Mouse (Mus musculus) liver, embryonic 12.5 days (tissue): ENCODE measurements around the gene Ccdc181. TPM values are rescaled to one million over a fixed set of nuclear protein-coding genes. Genes with fewer than 3 reads are reported as not detected.

Source experiments
- ATAC-seq: fragments of 200-750 bp; cut with Nextera tagmentation; 2 replicates; pipeline ENCODE4 v1.8.0; 2017; ENCODE audit warnings: moderate number of reproducible peaks, mild to moderate bottlenecking, moderate library complexity
- H3K27ac ChIP-seq: fragments of 300-500 bp; sonication (generic); 2 replicates; pipeline ENCODE4 v1.5.1; 2016; ENCODE audit warnings: mild to moderate bottlenecking
- H3K27me3 ChIP-seq: fragments of 300-500 bp; sonication (generic); replicated peaks from 2 replicates; pipeline ENCODE4 v1.6.1; 2016; ENCODE audit warnings: mild to moderate bottlenecking, moderate library complexity
- H3K36me3 ChIP-seq: fragments of 300-500 bp; sonication (generic); 2 replicates; pipeline ENCODE4 v1.6.1; 2016; ENCODE audit warnings: mild to moderate bottlenecking, moderate library complexity
- H3K4me1 ChIP-seq: fragments of 300-500 bp; sonication (generic); 2 replicates; pipeline ENCODE4 v1.6.1; 2016
- H3K4me2 ChIP-seq: fragments of 300-500 bp; sonication (generic); 2 replicates; pipeline ENCODE4 v1.6.1; 2016; ENCODE audit warnings: mild to moderate bottlenecking, moderate library complexity
- H3K4me3 ChIP-seq: fragments of 300-500 bp; sonication (generic); 2 replicates; pipeline ENCODE4 v1.5.1; 2016; ENCODE audit warnings: mild to moderate bottlenecking, moderate library complexity
- H3K9ac ChIP-seq: fragments of 300-500 bp; sonication (generic); 2 replicates; pipeline ENCODE4 v1.6.1; 2016; ENCODE audit warnings: mild to moderate bottlenecking, moderate library complexity
- H3K9me3 ChIP-seq: fragments of 300-500 bp; sonication (generic); replicated peaks from 2 replicates; pipeline ENCODE4 v1.6.1; 2016; ENCODE audit warnings: mild to moderate bottlenecking, moderate library complexity
- WGBS: fragments of 180-500 bp; shearing (Covaris S2); methylation state at CpG from one replicate; pipeline ENCODE4 v1.1.7; 2016; ENCODE audit not compliant: insufficient replicate concordance; 5-methylcytosine and 5-hydroxymethylcytosine counted together
- polyA plus RNA-seq: library from polyadenylated mRNA; unstranded; fragments of >200 nt; fragmentation: Nextera tagmentation; extraction: Ambion mirVana; gene quantifications from 2 replicates; pipeline ENCODE4 v1.2.1, GENCODE M21; 2016

Gene Ccdc181
- polyA plus RNA-seq, 1 experiment from 2014 or later = 5.3 TPM

DNA sequence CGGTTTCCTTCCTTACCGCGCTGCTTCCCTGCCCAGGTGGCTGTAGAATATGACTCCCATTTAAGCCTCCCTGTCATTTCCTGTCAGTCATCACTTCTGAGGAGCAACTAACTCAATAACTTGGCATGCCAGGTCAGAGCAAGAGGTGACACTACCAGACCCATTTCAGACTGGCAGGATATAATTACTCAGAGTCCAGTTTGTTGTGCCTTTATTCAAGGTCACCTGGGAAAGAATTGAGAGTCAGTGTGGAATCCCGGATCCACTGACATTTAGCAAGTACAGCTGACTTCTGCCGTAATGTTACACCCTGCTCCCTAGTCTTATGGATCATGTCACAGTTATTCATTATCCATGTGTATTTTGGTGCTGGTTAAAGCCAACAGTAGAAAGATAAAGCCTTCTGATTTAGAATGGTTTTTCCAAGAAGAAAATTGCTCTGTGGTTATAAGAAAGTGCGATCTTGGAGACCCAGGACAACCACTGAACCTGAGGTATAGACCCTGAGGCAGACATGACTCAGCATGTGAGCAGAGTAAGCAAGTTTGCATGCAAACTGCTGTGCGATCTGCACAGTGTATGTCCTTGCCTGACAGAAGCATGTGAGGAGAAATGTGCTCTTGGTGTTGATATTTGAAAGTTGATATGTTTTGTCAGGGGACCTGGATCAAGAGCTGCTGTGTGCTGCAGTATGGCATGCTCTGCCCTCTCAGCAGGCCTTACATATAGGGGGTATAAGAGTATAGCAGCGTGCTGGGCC is 24.8 kb upstream of the Ccdc181 start:
- ATAC-seq = peak; percentile 38
- H3K4me1 ChIP-seq = peaks cover 65% of the 10 kb centered on the region
- H3K9ac ChIP-seq = peak overlapping the region; percentile 89
- H3K4me2 ChIP-seq = peak overlapping the region; percentile 76
- H3K27ac ChIP-seq = peak overlapping the region; percentile 62
- peak overlapping the region; percentile 82 for H3K4me3 ChIP-seq
- no peaks in the 10 kb centered on the region for H3K36me3 ChIP-seq
- H3K27me3 ChIP-seq = no peaks in the 10 kb centered on the region
- H3K9me3 ChIP-seq = no peaks in the 10 kb centered on the region
- WGBS = 48% methylated on average over 8 of the region's 8 CpGs

DNA sequence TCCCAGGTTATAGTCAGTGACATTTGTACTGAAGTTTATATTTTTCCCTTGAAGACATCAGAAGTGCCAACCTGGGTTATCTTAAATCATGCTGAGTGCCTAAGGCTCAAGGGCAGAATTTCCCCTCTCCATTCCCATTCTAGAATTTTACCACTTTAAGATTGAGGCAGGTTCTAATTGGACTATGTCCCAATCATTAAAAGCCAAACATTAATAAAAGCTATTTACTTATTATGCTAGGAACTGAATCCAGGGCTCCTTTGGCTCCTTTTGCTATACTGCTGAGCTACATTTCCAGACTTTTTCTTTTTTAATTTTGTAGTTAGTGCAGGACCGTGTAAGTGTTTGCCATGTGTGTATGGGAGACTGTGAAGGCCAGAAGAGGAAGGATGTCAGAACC is 23.9 kb upstream of the Ccdc181 start:
- Histone ChIP-seq H3K4me1 (peaks cover 65% of the 10 kb centered on the region), H3K4me2 (peak overlapping the region; percentile 76), H3K36me3 (peaks cover 2% of the 10 kb centered on the region; the same call in 1 of the 2 replicates), H3K9ac (no peak overlapping the region), H3K27ac (no peak overlapping the region), H3K9me3 (no peaks in the 10 kb centered on the region), H3K27me3 (no peaks in the 10 kb centered on the region), H3K4me3 (peak overlapping the region; percentile 82; the same call in 1 of the 2 replicates)
- ATAC-seq = no peak
- 75% methylated on average over 1 of the region's 1 CpGs for WGBS

DNA sequence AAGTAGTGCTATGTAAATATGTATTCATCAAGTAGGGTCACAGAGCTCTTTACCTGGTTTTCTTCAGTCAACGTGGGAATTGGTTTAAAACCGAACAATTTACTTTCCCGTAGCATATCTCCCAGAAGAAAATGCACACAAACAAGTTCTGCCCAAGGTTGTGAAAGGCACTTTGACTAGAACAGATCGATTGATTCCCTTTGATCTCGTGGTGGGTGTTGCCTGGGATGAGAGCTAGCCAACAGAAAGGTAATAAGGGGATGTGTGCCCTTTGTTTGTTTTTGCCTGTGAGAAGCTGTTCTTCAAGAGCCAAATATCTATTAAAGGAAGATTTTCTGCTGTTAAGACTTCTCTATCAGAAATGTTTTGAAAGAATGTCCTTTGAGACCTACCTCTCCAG is 22.8 kb upstream of the Ccdc181 start:
- 66% methylated on average over 5 of the region's 5 CpGs for WGBS
- Histone ChIP-seq H3K9ac (no peak overlapping the region), H3K27me3 (no peaks in the 10 kb centered on the region), H3K4me3 (no peak overlapping the region), H3K36me3 (peaks cover 13% of the 10 kb centered on the region), H3K4me2 (0 out of 2 replicates have a peak overlapping the region, but pooled peaks have one; percentile 6), H3K4me1 (peaks cover 62% of the 10 kb centered on the region), H3K27ac (no peak overlapping the region), H3K9me3 (no peaks in the 10 kb centered on the region)
- ATAC-seq = no peak

DNA sequence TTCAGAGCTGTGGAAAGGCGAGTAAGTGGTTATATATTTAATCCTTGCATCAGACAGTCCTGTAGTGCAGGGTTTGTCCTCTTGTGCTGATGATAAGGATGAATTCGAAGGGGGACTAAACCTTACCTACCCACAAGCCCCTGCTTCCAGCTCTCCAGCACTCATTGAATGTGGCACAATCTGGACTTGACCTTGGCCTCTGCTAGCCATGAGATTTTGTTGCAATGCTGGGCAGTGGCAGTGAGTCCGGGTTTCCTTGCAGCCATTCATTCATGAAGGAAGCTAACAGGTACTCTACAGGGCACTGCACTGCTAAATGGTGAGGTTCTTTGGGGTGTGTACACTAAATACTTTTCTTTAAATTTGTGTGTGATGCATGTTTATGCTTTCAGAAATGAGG is 20.5 kb upstream of the Ccdc181 start:
- ATAC-seq = no peak
- H3K36me3 ChIP-seq = peaks cover 20% of the 10 kb centered on the region
- H3K4me1 ChIP-seq = peaks cover 52% of the 10 kb centered on the region
- H3K9me3 ChIP-seq = no peaks in the 10 kb centered on the region
- no peak overlapping the region for H3K9ac ChIP-seq
- no peak overlapping the region for H3K27ac ChIP-seq
- H3K4me3 ChIP-seq = no peak overlapping the region
- 44% methylated on average over 3 of the region's 3 CpGs for WGBS
- H3K4me2 ChIP-seq = no peak overlapping the region
- no peaks in the 10 kb centered on the region for H3K27me3 ChIP-seq

DNA sequence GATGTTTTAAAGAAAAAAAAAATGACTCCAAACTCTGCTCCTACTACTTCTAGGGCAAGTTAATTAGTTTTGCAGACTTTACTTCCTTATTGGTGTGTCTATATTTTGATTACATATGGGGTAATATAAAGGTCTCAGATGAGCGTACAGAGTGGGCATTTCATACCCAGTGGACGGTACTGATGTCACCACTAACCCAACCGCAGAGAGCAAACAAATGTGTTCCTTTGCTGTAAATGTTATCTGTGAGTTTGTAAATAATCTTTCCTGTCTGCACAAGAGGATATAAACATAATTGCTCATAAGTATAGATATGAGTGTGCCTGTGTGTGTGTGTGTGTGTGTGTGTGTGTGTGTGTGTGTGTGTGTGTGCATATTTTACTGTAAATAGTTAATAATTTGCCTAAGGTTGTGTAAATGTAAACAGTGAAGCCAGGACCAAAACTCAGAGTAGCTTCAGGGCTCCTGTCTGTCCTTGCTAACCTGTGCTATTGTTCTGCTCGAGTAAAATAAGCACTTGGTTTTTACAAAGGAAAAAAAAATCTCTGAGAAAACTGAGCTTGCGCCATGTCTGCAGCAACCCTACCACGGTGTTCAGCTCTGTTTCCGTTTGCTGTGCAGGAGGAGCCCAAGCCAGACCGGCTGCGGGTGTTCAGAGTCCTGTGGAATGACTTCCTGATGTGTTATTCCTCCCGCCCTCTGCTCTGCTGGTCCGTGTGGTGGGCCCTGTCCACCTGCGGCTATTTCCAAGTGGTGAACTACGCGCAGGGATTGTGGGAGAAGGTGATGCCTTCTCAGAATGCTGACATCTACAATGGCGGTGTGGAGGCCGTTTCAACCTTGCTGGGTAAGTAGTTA is 15.0 kb upstream of the Ccdc181 start:
- Histone ChIP-seq H3K9me3 (no peaks in the 10 kb centered on the region), H3K27ac (peak overlapping the region; percentile 20; the same call in 1 of the 2 replicates), H3K4me3 (no peak overlapping the region), H3K27me3 (no peaks in the 10 kb centered on the region), H3K36me3 (peaks cover 70% of the 10 kb centered on the region), H3K4me2 (0 out of 2 replicates have a peak overlapping the region, but pooled peaks have one; percentile 10), H3K4me1 (peaks cover 3% of the 10 kb centered on the region; the same call in 1 of the 2 replicates), H3K9ac (no peak overlapping the region)
- WGBS = 80% methylated on average over 16 of the region's 16 CpGs
- peak; percentile 27; the same call in 1 of the 2 replicates for ATAC-seq

DNA sequence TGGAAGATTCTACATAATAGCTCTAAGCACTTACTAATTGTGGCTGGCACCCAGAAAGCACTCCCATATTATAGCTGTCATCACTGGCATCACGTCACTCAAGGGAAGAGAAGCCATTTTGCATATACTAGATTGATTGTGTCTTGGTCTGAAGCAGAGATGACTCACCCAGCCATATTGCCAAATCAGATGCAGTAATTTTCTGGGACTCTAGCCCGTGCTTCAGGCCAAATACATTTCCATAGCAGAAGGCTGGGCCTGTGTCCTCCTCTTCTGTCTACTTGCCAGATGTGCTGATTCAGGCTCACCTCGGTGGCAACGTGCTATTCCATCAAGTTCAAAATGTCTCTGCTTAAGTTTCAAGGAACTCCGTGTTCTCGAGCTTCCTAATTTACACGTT is 13.8 kb upstream of the Ccdc181 start:
- no peaks in the 10 kb centered on the region for H3K9me3 ChIP-seq
- no peak overlapping the region for H3K4me2 ChIP-seq
- no peak overlapping the region for H3K4me3 ChIP-seq
- H3K4me1 ChIP-seq = 0 out of 2 replicates have a peak, but pooled peaks cover 3% of the 10 kb centered on the region
- 82% methylated on average over 7 of the region's 7 CpGs for WGBS
- no peak overlapping the region for H3K9ac ChIP-seq
- ATAC-seq = no peak
- H3K36me3 ChIP-seq = peaks cover 76% of the 10 kb centered on the region
- no peak overlapping the region for H3K27ac ChIP-seq
- no peaks in the 10 kb centered on the region for H3K27me3 ChIP-seq

DNA sequence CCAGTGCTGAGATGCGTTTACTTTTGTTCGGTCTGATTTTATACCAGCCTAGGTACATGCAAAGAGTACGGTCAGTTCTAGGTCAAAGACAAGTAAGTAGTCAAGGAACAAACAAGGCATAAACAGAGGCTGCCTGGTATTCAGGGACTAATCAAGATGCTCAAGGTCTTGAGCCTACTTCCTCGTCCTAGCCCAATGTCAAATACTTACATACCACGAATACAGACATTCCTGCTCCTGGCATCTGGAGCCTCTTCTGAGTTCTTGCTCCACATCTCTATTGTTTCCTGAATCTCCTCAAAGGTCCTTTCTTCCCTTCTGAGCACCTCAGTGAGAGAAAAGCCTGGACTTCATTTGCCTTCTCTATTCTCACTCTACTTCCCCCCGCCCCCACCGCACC is 4.4 kb upstream of the Ccdc181 start:
- Histone ChIP-seq H3K27me3 (no peaks in the 10 kb centered on the region), H3K4me3 (no peak overlapping the region), H3K27ac (no peak overlapping the region), H3K9ac (no peak overlapping the region), H3K9me3 (no peaks in the 10 kb centered on the region), H3K4me1 (peaks cover 3% of the 10 kb centered on the region; the same call in 1 of the 2 replicates), H3K36me3 (peaks cover 7% of the 10 kb centered on the region), H3K4me2 (no peak overlapping the region)
- no peak for ATAC-seq
- WGBS = 80% methylated on average over 7 of the region's 7 CpGs

DNA sequence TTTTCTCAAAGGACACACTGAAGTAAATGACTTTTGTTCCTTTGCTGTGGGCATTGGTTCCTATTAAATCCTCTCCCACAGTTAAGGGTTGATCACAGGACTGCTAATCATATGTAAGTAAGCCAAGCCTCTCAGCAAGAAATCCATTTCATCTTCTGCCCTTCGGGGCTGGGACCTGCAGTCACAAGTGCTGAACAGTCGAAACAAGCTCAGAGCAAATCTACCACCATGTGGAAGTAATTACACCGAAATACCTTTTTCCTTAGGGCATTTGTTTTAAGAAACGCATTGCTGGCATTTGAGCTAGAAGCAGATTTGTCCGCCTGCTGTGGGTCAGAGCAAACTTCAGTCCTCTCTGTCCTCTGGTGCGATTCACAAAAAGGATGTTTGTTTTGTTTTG is 1.7 kb upstream of the Ccdc181 start:
- Histone ChIP-seq H3K9ac (no peak overlapping the region), H3K36me3 (no peaks in the 10 kb centered on the region), H3K4me3 (no peak overlapping the region), H3K27ac (no peak overlapping the region), H3K9me3 (no peaks in the 10 kb centered on the region), H3K27me3 (no peaks in the 10 kb centered on the region), H3K4me1 (peaks cover 5% of the 10 kb centered on the region; the same call in 1 of the 2 replicates), H3K4me2 (no peak overlapping the region)
- ATAC-seq = no peak
- 72% methylated on average over 6 of the region's 6 CpGs for WGBS

DNA sequence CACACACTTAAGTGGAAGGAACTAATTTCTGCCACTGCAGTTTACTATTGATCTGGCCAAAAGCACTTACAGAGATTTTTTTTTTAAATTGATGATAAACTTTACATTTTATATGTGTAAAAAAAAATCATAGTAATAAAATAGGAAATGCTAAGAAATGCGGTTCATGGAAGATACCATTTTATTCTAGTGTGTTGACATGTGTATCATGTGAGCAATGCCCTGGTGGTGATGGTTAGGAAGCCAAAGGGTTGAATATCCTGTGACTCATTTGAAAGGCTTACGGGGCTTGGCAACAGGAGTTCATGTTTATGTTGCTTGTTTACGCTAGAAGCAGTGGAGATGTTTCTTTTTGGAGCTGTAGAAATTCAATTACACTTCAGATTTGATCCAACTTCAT is 1.2 kb downstream of the Ccdc181 start:
- no peaks in the 10 kb centered on the region for H3K9me3 ChIP-seq
- no peaks in the 10 kb centered on the region for H3K27me3 ChIP-seq
- no peak overlapping the region for H3K9ac ChIP-seq
- H3K4me1 ChIP-seq = peaks cover 5% of the 10 kb centered on the region; the same call in 1 of the 2 replicates
- H3K36me3 ChIP-seq = no peaks in the 10 kb centered on the region
- WGBS = 82% methylated on average over 3 of the region's 3 CpGs
- H3K4me3 ChIP-seq = no peak overlapping the region
- H3K27ac ChIP-seq = no peak overlapping the region
- no peak overlapping the region for H3K4me2 ChIP-seq
- ATAC-seq = no peak

DNA sequence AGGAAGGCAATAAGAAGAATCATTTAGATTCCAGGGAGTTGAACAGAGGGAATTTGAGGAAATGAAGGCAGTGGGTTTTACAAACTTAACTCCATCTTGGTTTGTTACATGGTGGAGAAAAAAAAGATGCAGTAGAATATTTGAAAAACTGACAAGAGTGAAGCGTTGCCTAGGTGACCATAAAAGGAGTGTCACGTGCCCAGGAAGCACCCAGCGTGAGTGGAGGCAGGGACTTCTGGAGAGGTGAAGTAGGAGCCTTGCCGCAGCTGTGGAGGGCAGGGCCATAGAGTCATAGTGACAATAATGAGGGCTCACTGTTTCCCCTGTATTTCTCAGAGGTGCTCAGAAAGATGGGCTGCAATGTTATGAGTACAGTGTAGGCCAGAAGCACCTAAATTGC is 3.9 kb downstream of the Ccdc181 start:
- Histone ChIP-seq H3K36me3 (no peaks in the 10 kb centered on the region), H3K9me3 (no peaks in the 10 kb centered on the region), H3K4me2 (no peak overlapping the region), H3K27me3 (no peaks in the 10 kb centered on the region), H3K4me1 (peaks cover 5% of the 10 kb centered on the region; the same call in 1 of the 2 replicates), H3K9ac (no peak overlapping the region), H3K4me3 (no peak overlapping the region), H3K27ac (no peak overlapping the region)
- no peak for ATAC-seq
- 74% methylated on average over 4 of the region's 4 CpGs for WGBS

DNA sequence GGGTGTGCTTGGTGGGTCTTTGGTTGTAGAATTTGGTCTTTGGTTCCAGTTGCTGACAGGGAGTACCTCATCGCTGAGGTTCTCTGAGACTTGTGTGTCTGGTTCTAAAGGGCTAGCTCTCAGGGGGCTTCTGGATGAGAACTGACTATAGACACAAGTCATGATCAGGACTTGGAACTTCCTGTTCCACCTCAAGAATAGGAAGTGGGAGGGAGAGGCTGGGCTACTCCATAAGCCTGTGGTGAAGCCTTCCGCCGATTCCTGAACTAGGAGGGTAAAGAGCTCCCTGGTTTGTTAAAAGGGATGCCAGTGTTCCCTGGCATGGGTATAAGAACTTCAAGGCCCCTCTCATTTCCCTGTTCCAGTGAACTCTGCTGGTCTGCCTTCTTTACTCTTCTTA is 8.6 kb downstream of the Ccdc181 start:
- no peak for ATAC-seq
- H3K4me1 ChIP-seq = no peaks in the 10 kb centered on the region
- H3K9me3 ChIP-seq = no peaks in the 10 kb centered on the region
- H3K4me2 ChIP-seq = no peak overlapping the region
- H3K27me3 ChIP-seq = no peaks in the 10 kb centered on the region
- no peak overlapping the region for H3K4me3 ChIP-seq
- H3K36me3 ChIP-seq = no peaks in the 10 kb centered on the region
- 74% methylated on average over 3 of the region's 3 CpGs for WGBS
- no peak overlapping the region for H3K27ac ChIP-seq
- H3K9ac ChIP-seq = no peak overlapping the region

DNA sequence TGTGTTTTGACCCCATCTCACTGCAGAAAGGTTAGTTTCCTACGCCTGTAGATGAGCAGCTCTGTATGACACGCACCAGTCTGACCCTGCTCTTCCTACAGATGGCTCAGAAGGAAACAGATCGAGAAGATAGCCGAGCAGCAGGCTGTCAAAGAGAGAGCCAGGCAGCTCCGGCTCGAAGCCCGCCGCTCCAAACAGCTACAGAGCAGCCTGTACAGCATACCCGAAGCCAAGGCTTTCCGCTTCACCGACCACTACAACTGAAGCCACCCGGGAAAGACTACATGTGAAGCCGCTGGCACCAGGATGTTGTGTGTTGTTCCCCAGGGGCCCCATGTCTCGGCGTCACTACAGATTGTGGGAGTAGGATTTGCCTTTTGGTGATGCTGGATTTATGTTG is 12.0 kb downstream of the Ccdc181 start:
- Histone ChIP-seq H3K4me1 (no peaks in the 10 kb centered on the region), H3K27ac (no peak overlapping the region), H3K4me2 (no peak overlapping the region), H3K9me3 (no peaks in the 10 kb centered on the region), H3K36me3 (peaks cover 17% of the 10 kb centered on the region), H3K27me3 (no peaks in the 10 kb centered on the region), H3K9ac (no peak overlapping the region), H3K4me3 (no peak overlapping the region)
- 44% methylated on average over 15 of the region's 15 CpGs for WGBS
- no peak for ATAC-seq
